Mouse (Mus musculus) layer of hippocampus, postnatal 25 days (tissue): ENCODE measurements at regions not wholly inside any gene's neighbourhood (a gene's known extent, or its start where the extent isn't known, plus 50 kb on each side); places are given as distances from the start of the nearest gene placed in this dataset.

ENCODE experiments used
- DNase-seq, 2 experiments: peaks; one replicate each; pipeline ENCODE4 v3.0.0; 2022; ENCODE audit warnings: mixed read lengths in 2 of 2, low spot score in 1 of 2; ENCODE audit errors: extremely low spot score in 1 of 2

GRCm38 (mm10) chr1:38739018-38739417, 74.3 kb upstream of the Aff3 start:
- DNase-seq: no peak

DNA sequence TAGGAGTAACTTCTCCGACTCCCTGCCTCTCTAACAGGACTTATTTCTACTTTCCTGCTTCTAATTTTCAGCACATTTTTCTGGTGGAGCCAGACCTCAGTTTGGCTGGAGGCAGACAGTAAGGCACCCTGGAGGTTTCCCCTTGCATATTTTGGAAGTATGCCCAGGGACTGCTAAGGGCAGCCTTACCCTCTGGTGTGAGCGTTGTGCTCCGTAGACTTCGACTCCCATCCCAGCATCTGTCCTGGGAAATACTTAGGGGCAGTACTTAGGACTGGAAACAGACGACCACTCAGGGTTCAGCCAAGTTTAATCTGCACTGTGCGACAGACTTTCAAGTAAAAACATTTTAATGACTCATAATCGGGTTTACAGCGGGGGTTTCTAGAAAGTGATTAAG, 71.0 kb upstream of the Aff3 start:
- no peak for DNase-seq

DNA sequence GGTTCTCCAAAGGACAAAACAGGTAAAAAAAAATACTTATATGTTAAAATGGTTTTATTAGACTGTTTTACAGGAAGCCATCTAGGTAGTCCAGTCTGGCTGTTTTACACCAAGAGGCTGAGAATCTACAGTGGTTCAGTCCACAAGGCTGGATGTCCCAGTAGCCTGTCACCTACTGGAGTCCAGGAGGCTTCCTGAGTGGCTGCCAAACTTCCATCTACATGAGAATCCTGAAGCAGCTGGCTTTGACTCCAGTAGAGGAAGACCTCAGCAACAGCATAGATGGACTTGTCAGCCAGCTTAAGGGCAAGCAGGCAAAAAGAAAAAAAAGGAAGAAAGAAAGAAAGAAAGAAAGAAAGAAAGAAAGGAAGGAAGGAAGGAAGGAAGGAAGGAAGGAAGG, 68.4 kb upstream of the Aff3 start:
- DNase-seq: no peak

- no peak for DNase-seq
Measured at GRCm38 (mm10) chr1:38729977-38730782, 65.4 kb upstream of the Aff3 start.

GRCm38 (mm10) chr1:38725805-38726204, 61.0 kb upstream of the Aff3 start:
- DNase-seq: no peak

GRCm38 (mm10) chr1:38724631-38725030, 59.9 kb upstream of the Aff3 start:
- DNase-seq: no peak

- no peak for DNase-seq
Measured at GRCm38 (mm10) chr1:38722155-38722554, 57.4 kb upstream of the Aff3 start.

- peak in 1 of 2 experiments; percentile 14 for DNase-seq
Measured at GRCm38 (mm10) chr1:38720287-38720686, 55.5 kb upstream of the Aff3 start.

DNA sequence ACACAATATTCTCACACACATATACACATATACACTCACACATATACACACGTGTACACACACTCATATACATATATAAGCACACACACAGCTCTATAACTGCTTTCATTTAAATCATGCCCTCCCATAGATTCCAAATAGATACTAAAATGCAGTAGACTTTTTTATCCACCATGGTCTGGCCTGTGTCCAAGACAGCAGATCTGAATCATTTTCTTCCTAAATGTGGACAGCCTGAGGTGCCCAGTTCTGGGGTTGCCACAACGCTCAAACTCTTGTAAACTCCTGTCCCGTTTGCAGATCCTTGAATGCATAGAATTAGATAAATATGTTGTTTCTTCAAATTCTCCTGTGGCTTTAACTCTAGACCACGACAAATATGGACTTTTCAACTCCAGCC, 50.9 kb upstream of the Aff3 start:
- DNase-seq: no peak
